Mouse (Mus musculus) heart, embryonic 11.5 days (tissue): ENCODE measurements around the gene Prrg2. TPM values are rescaled to one million over a fixed set of nuclear protein-coding genes. Genes with fewer than 3 reads are reported as not detected.

ENCODE experiments used
- microRNA-seq: library from miRNA; unstranded; fragments of <30 nt; microRNA quantifications from one replicate; pipeline ENCODE4, GENCODE M21; 2016; ENCODE audit warnings: borderline number of aligned reads
- polyA plus RNA-seq: library from polyadenylated mRNA; unstranded; fragments of >200 nt; fragmentation: Nextera tagmentation; extraction: Ambion mirVana; gene quantifications from 2 replicates; pipeline ENCODE4 v1.2.1, GENCODE M21; 2014

Gene Prrg2
- polyA plus RNA-seq, 1 experiment from 2014 or later, result 13.3 TPM

Small RNAs within 50 kb of the gene (microRNA-seq; reads per million reads assigned to microRNA genes)
- gene Mir7054, result 1.2 reads per million, percentile 16 among the genes with 10 or more reads in this experiment

Other genes with a start within 250 kb of the Prrg2 start
- gene Nup62, start 246.6 kb downstream of the Prrg2 start, polyA plus RNA-seq, result 49.0 and 57.5 TPM in 2 replicates
- 0.14 and 1.2 TPM in 2 replicates for gene Il4i1, start 246.3 kb downstream of the Prrg2 start, polyA plus RNA-seq
- gene Atf5, start 246.0 kb downstream of the Prrg2 start, polyA plus RNA-seq, result 1.6 and 1.9 TPM in 2 replicates
- 38.6 and 53.9 TPM in 2 replicates for gene Akt1s1, start 213.7 kb downstream of the Prrg2 start, polyA plus RNA-seq
- 48.2 and 49.2 TPM in 2 replicates for gene Tbc1d17, start 213.6 kb downstream of the Prrg2 start, polyA plus RNA-seq
- gene Pnkp, start 205.5 kb downstream of the Prrg2 start, polyA plus RNA-seq, result 18.9 and 19.2 TPM in 2 replicates
- 205 and 218 TPM in 2 replicates for gene Ptov1, start 192.9 kb downstream of the Prrg2 start, polyA plus RNA-seq
- gene Med25, start 170.0 kb downstream of the Prrg2 start, polyA plus RNA-seq, result 47.3 and 51.9 TPM in 2 replicates
- 12.2 and 12.8 TPM in 2 replicates for gene Fuz, start 166.6 kb downstream of the Prrg2 start, polyA plus RNA-seq
- gene Ap2a1, start 133.2 kb downstream of the Prrg2 start, polyA plus RNA-seq, result 69.1 and 77.3 TPM in 2 replicates
- gene Tsks, start 119.5 kb downstream of the Prrg2 start, polyA plus RNA-seq, result not detected in 2 replicates
- 10.0 and 10.5 TPM in 2 replicates for gene Cpt1c, start 87.8 kb downstream of the Prrg2 start, polyA plus RNA-seq
- gene Prmt1, start 76.1 kb downstream of the Prrg2 start, polyA plus RNA-seq, result 179 and 194 TPM in 2 replicates
- gene Irf3, start 65.0 kb downstream of the Prrg2 start, polyA plus RNA-seq, result 57.3 and 61.4 TPM in 2 replicates
- gene Bcl2l12, start 64.0 kb downstream of the Prrg2 start, polyA plus RNA-seq, result 41.0 and 43.2 TPM in 2 replicates
- 37.9 and 42.5 TPM in 2 replicates for gene Scaf1, start 46.3 kb downstream of the Prrg2 start, polyA plus RNA-seq
- 74.4 and 76.1 TPM in 2 replicates for gene Rras, start 44.7 kb downstream of the Prrg2 start, polyA plus RNA-seq
- gene Prr12, start 9.8 kb downstream of the Prrg2 start, polyA plus RNA-seq, result 7.9 and 12.1 TPM in 2 replicates
- gene Nosip, start 248 bp downstream of the Prrg2 start, polyA plus RNA-seq, result 54.2 and 58.9 TPM in 2 replicates
- gene Rcn3, start 29.5 kb upstream of the Prrg2 start, polyA plus RNA-seq, result 339 and 341 TPM in 2 replicates
- gene Fcgrt, start 41.2 kb upstream of the Prrg2 start, polyA plus RNA-seq, result 15.1 and 20.5 TPM in 2 replicates
- 1,168 and 1,305 TPM in 2 replicates for gene Rps11, start 61.8 kb upstream of the Prrg2 start, polyA plus RNA-seq
- 981 and 1,056 TPM in 2 replicates for gene Rpl13a, start 66.1 kb upstream of the Prrg2 start, polyA plus RNA-seq
- gene Gm45713, start 73.6 kb upstream of the Prrg2 start, polyA plus RNA-seq, result 0.21 TPM in 2 replicates
- gene Flt3l, start 73.8 kb upstream of the Prrg2 start, polyA plus RNA-seq, result 1.6 and 2.5 TPM in 2 replicates
- 99.1 and 99.6 TPM in 2 replicates for gene Pih1d1, start 91.6 kb upstream of the Prrg2 start, polyA plus RNA-seq
- gene Aldh16a1, start 91.9 kb upstream of the Prrg2 start, polyA plus RNA-seq, result 28.7 and 28.9 TPM in 2 replicates
- 3.0 and 3.7 TPM in 2 replicates for gene Slc17a7, start 101.3 kb upstream of the Prrg2 start, polyA plus RNA-seq
- not detected in 2 replicates for gene Gfy, start 116.9 kb upstream of the Prrg2 start, polyA plus RNA-seq
- 0.68 TPM in 1 of 2 replicates, not detected in the other for gene Pth2, start 118.3 kb upstream of the Prrg2 start, polyA plus RNA-seq
- 0.39 and 0.70 TPM in 2 replicates for gene Ccdc155, start 142.2 kb upstream of the Prrg2 start, polyA plus RNA-seq
- 1.9 and 2.4 TPM in 2 replicates for gene Dkkl1, start 149.5 kb upstream of the Prrg2 start, polyA plus RNA-seq
- gene Tead2, start 153.1 kb upstream of the Prrg2 start, polyA plus RNA-seq, result 129 and 131 TPM in 2 replicates
- gene Cd37, start 176.4 kb upstream of the Prrg2 start, polyA plus RNA-seq, result 2.1 and 2.2 TPM in 2 replicates
- gene Slc6a16, start 178.4 kb upstream of the Prrg2 start, polyA plus RNA-seq, result 0.32 and 0.47 TPM in 2 replicates
- not detected in 2 replicates for gene Slc6a21, start 214.8 kb upstream of the Prrg2 start, polyA plus RNA-seq